Mouse (Mus musculus) right cerebral cortex, adult 2 months (tissue): ENCODE measurements around the gene Rpl9-ps1.

Source experiments
- DNase-seq, 2 experiments: peaks; one replicate each; pipeline ENCODE4 v3.0.0; 2021 to 2022; ENCODE audit warnings: low spot score in 2 of 2

The Rpl9-ps1 gene

GRCm38 (mm10) chr11:83645521-83645920 lies at the start of gene Rpl9-ps1:
Gene Rpl9-ps1 (minus strand): TSS chr11:83645621.
- no peak for DNase-seq

- DNase-seq = no peak
These were observed 46.6 kb upstream of the Rpl9-ps1 start for GRCm38 (mm10) chr11:83692008-83692407.

GRCm38 (mm10) chr11:83689918-83690317 lies 44.5 kb upstream of the Rpl9-ps1 start:
- no peak for DNase-seq

GRCm38 (mm10) chr11:83675665-83676064 lies 30.2 kb upstream of the Rpl9-ps1 start:
- no peak for DNase-seq

- DNase-seq = no peak
These were observed 26.3 kb upstream of the Rpl9-ps1 start for GRCm38 (mm10) chr11:83671743-83672142.

GRCm38 (mm10) chr11:83663532-83663931 lies 18.1 kb upstream of the Rpl9-ps1 start:
- DNase-seq = no peak

GRCm38 (mm10) chr11:83662204-83662603 lies 16.8 kb upstream of the Rpl9-ps1 start, which contains the start of gene Ccl4:
Gene Ccl4 (plus strand): TSS chr11:83662584.
- DNase-seq = no peak

- no peak for DNase-seq
These were observed 13.4 kb upstream of the Rpl9-ps1 start for GRCm38 (mm10) chr11:83658797-83659196.

GRCm38 (mm10) chr11:83657508-83657907 lies 12.1 kb upstream of the Rpl9-ps1 start:
- peak; percentile 12 to 21 for DNase-seq

GRCm38 (mm10) chr11:83654606-83655005 lies 9.2 kb upstream of the Rpl9-ps1 start:
- DNase-seq = no peak

GRCm38 (mm10) chr11:83649305-83649841 lies 4.0 kb upstream of the Rpl9-ps1 start, which contains the start of gene Ccl3:
Gene Ccl3 (minus strand): TSS chr11:83649355.
- DNase-seq = no peak

GRCm38 (mm10) chr11:83646356-83647149 lies 1.1 kb upstream of the Rpl9-ps1 start:
- DNase-seq = no peak

GRCm38 (mm10) chr11:83641216-83641615 lies 4.2 kb downstream of the Rpl9-ps1 start:
- no peak for DNase-seq

- no peak for DNase-seq
These were observed 5.3 kb downstream of the Rpl9-ps1 start for GRCm38 (mm10) chr11:83640141-83640540.

GRCm38 (mm10) chr11:83639533-83639932 lies 5.9 kb downstream of the Rpl9-ps1 start:
- no peak for DNase-seq

- no peak for DNase-seq
These were observed 6.5 kb downstream of the Rpl9-ps1 start for GRCm38 (mm10) chr11:83638934-83639333.

GRCm38 (mm10) chr11:83636742-83637235 lies 8.6 kb downstream of the Rpl9-ps1 start:
- DNase-seq = no peak

- no peak for DNase-seq
These were observed 10.5 kb downstream of the Rpl9-ps1 start for GRCm38 (mm10) chr11:83634898-83635297.

- DNase-seq = no peak
These were observed 11.0 kb downstream of the Rpl9-ps1 start for GRCm38 (mm10) chr11:83634425-83634824.

GRCm38 (mm10) chr11:83632744-83633143 lies 12.7 kb downstream of the Rpl9-ps1 start:
- DNase-seq = no peak

GRCm38 (mm10) chr11:83631065-83631464 lies 14.4 kb downstream of the Rpl9-ps1 start:
- DNase-seq = no peak

- no peak for DNase-seq
These were observed 14.8 kb downstream of the Rpl9-ps1 start for GRCm38 (mm10) chr11:83630630-83631029.

- DNase-seq = no peak
These were observed 16.6 kb downstream of the Rpl9-ps1 start for GRCm38 (mm10) chr11:83628808-83629207.
